Mouse (Mus musculus): ENCODE results near the gene Adora2b. TPM values are rescaled to one million over a fixed set of nuclear protein-coding genes. Genes with fewer than 3 reads are reported as not detected.

Gene Adora2b
- total and polyA plus RNA-seq, 3 experiments = 2.2 to 3.2 TPM; not detected in 1

- no peak for TF ChIP-seq MAX (IDR thresholded peaks at IDR 0.05; ENCODE audit: low read length)
Observed at GRCm38 (mm10) chr11:62240631-62241261, 8.0 kb upstream of the Adora2b start (continued).

DNA sequence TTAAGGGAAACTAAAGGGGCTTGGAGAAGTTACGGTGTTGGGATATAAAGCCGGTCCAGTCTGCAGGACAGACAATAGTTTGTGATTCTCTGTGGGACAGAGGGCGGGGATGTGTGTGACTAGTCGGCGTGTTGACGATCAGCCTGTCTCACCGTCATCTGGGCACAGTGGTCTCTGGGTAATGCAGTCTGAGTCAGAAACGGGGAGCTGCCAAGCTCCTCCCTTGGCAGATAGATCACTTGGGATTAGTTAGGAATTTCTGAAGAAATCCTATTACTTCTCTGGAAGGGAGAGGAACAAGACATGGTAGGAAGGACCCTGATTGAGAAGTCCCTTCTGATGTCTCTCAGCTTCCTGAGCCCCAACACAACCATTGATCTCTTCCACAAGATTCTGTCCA is 4.9 kb upstream of the Adora2b start:
- Histone ChIP-seq H3K27me3 (ENCODE audit: control insufficient read depth in 1 of 2, insufficient read depth in 2 of 2, low read length in 2 of 2) (no peaks in the 10 kb centered on the region), H3K9ac (ENCODE audit: control insufficient read depth, low read depth, low read length, poor library complexity, severe bottlenecking) (no peak overlapping the region), H3K27ac (ENCODE audit: control insufficient read depth, low read depth, low read length) (no peak overlapping the region), H3K9me3 (replicated peaks; ENCODE audit: insufficient read depth, low read length) (no peaks in the 10 kb centered on the region), H3K4me3 (ENCODE audit: control insufficient read depth in 1 of 2, insufficient read depth in 1 of 2, low read depth in 2 of 2, low read length in 2 of 2) (no peak overlapping the region), H3K79me2 (ENCODE audit: control insufficient read depth, insufficient read depth, low read length, poor library complexity) (no peaks in the 10 kb centered on the region), H3K4me1 (ENCODE audit: control insufficient read depth in 1 of 2, insufficient read depth in 2 of 2, low read length in 2 of 2) (peaks cover 0 to 21% of the 10 kb centered on the region in 2 experiments; a peak in 3 of 4 replicates), H3K36me3 (ENCODE audit: control insufficient read depth in 1 of 2, insufficient read depth in 2 of 2, low read length in 2 of 2) (peaks cover 0 to 8% of the 10 kb centered on the region in 2 experiments; a peak in 2 of 4 replicates)
- DNase-seq (ENCODE audit: low read depth, low spot score) = no peak
- TF ChIP-seq ETS1 (IDR thresholded peaks at IDR 0.05; ENCODE audit: low read depth, low read length) = no peak
- TF ChIP-seq MXI1 (IDR thresholded peaks at IDR 0.05; ENCODE audit: low read depth, low read length) = no peak
- no peak for TF ChIP-seq TBP (IDR thresholded peaks at IDR 0.05; ENCODE audit: low read depth, low read length)
- no peak for TF ChIP-seq POLR2AphosphoS2 (IDR thresholded peaks at IDR 0.05; ENCODE audit: low read length)
- TF ChIP-seq MYB (IDR thresholded peaks at IDR 0.05; ENCODE audit: low read depth, low read length) = no peak
- no peak for TF ChIP-seq GABPA (IDR thresholded peaks at IDR 0.05; ENCODE audit: low read depth, low read length)
- TF ChIP-seq MAX (IDR thresholded peaks at IDR 0.05; ENCODE audit: low read length) = no peak
- TF ChIP-seq BHLHE40 (IDR thresholded peaks at IDR 0.05; ENCODE audit: borderline replicate concordance, low read depth, low read length) = no peak
- TF ChIP-seq ZNF384 (IDR thresholded peaks at IDR 0.05; ENCODE audit: low read depth, low read length) = no peak

- no peaks in the 10 kb centered on the region for H3K79me2 ChIP-seq (ENCODE audit: control insufficient read depth, insufficient read depth, low read length, poor library complexity)
- H3K27me3 ChIP-seq (ENCODE audit: control insufficient read depth in 1 of 2, insufficient read depth in 2 of 2, low read length in 2 of 2) = no peaks in the 10 kb centered on the region
- no peak for DNase-seq (ENCODE audit: low read depth, low spot score)
- TF ChIP-seq ZKSCAN1 (IDR thresholded peaks at IDR 0.05; ENCODE audit: low read depth, low read length) = no peak
- TF ChIP-seq KAT2A (conservative IDR thresholded peaks at IDR 0.05; ENCODE audit: low read depth, low read length) = no peak
- TF ChIP-seq MYC (IDR thresholded peaks at IDR 0.05; ENCODE audit: low read depth, low read length) = no peak
- TF ChIP-seq ZC3H11A (IDR thresholded peaks at IDR 0.05; ENCODE audit: low read depth, low read length) = no peak
- no peak for TF ChIP-seq NELFE (IDR thresholded peaks at IDR 0.05; ENCODE audit: low read depth, low read length)
- TF ChIP-seq MYB (IDR thresholded peaks at IDR 0.05; ENCODE audit: low read depth, low read length) = no peak
- no peak for TF ChIP-seq USF1 (IDR thresholded peaks at IDR 0.05; ENCODE audit: low read depth, low read length)
- no peak for TF ChIP-seq MAFK (IDR thresholded peaks at IDR 0.05; ENCODE audit: borderline replicate concordance, low read depth, low read length)
- no peak for TF ChIP-seq HCFC1 (IDR thresholded peaks at IDR 0.05; ENCODE audit: low read depth, low read length)
- no peak for TF ChIP-seq SMC3 (IDR thresholded peaks at IDR 0.05; ENCODE audit: low read depth, low read length)
- no peak overlapping the region for H3K27ac ChIP-seq (ENCODE audit: control insufficient read depth, low read depth, low read length)
- H3K36me3 ChIP-seq (ENCODE audit: control insufficient read depth in 1 of 2, insufficient read depth in 2 of 2, low read length in 2 of 2) = peaks cover 0 to 8% of the 10 kb centered on the region in 2 experiments; a peak in 2 of 4 replicates
- peaks cover 0 to 23% of the 10 kb centered on the region in 2 experiments for H3K4me1 ChIP-seq (ENCODE audit: control insufficient read depth in 1 of 2, insufficient read depth in 2 of 2, low read length in 2 of 2)
- H3K4me3 ChIP-seq (ENCODE audit: control insufficient read depth in 1 of 2, insufficient read depth in 1 of 2, low read depth in 2 of 2, low read length in 2 of 2) = no peak overlapping the region
- H3K9ac ChIP-seq (ENCODE audit: control insufficient read depth, low read depth, low read length, poor library complexity, severe bottlenecking) = no peak overlapping the region
- no peaks in the 10 kb centered on the region for H3K9me3 ChIP-seq (replicated peaks; ENCODE audit: insufficient read depth, low read length)
Observed at GRCm38 (mm10) chr11:62244471-62244870, 4.3 kb upstream of the Adora2b start.
